Mouse (Mus musculus) liver, embryonic 11.5 days (tissue): ENCODE measurements around the gene Pald1. TPM values are rescaled to one million over a fixed set of nuclear protein-coding genes. Genes with fewer than 3 reads are reported as not detected.

ENCODE experiments used
- ATAC-seq: fragments of 200-750 bp; cut with Nextera tagmentation; replicated peaks from 2 replicates; pipeline ENCODE4 v1.8.0; 2017; ENCODE audit warnings: moderate number of reproducible peaks, mild to moderate bottlenecking, moderate TSS enrichment, moderate library complexity; ENCODE audit not compliant: low FRiP score
- DNase-seq: peaks from one replicate; pipeline ENCODE4 v3.0.0-alpha.2; 2017; ENCODE audit warnings: low spot score
- H3K27ac ChIP-seq: fragments of 300-500 bp; sonication (generic); 2 replicates; pipeline ENCODE4 v1.5.1; 2014; ENCODE audit warnings: mild to moderate bottlenecking, low read depth, low read length, control low read depth
- H3K27me3 ChIP-seq: fragments of 300-500 bp; sonication (generic); replicated peaks from 2 replicates; pipeline ENCODE4 v1.6.1; 2014; ENCODE audit warnings: low read length, mixed read lengths; ENCODE audit not compliant: control insufficient read depth, insufficient read depth
- H3K36me3 ChIP-seq: fragments of 300-500 bp; sonication (generic); 2 replicates; pipeline ENCODE4 v1.6.1; 2014; ENCODE audit warnings: mild to moderate bottlenecking, low read length, moderate library complexity, mixed read lengths; ENCODE audit not compliant: control insufficient read depth, insufficient read depth
- H3K4me1 ChIP-seq: fragments of 300-500 bp; sonication (generic); replicated peaks from 2 replicates; pipeline ENCODE4 v1.6.1; 2014; ENCODE audit warnings: low read length, mixed read lengths; ENCODE audit not compliant: control insufficient read depth, insufficient read depth
- H3K4me2 ChIP-seq: fragments of 300-500 bp; sonication (generic); 2 replicates; pipeline ENCODE4 v1.6.1; 2014; ENCODE audit warnings: mild to moderate bottlenecking, control low read depth, moderate library complexity
- H3K4me3 ChIP-seq: fragments of 300-500 bp; sonication (generic); 2 replicates; pipeline ENCODE4 v1.5.1; 2014; ENCODE audit warnings: low read depth, low read length, control low read depth
- H3K9ac ChIP-seq: fragments of 300-500 bp; sonication (generic); 2 replicates; pipeline ENCODE4 v1.6.1; 2014; ENCODE audit warnings: low read depth, low read length, control low read depth
- H3K9me3 ChIP-seq: fragments of 300-500 bp; sonication (generic); 2 replicates; pipeline ENCODE4 v1.6.1; 2016; ENCODE audit warnings: low read length, inconsistent platforms, mixed read lengths; ENCODE audit not compliant: control insufficient read depth
- WGBS: fragments of 180-500 bp; shearing (Covaris S2); extraction: QIAGEN DNeasy Blood & Tissue Kit; methylation state at CpG from one replicate; pipeline ENCODE4 v1.1.7; 2014; 5-methylcytosine and 5-hydroxymethylcytosine counted together
- polyA plus RNA-seq: library from polyadenylated mRNA; unstranded; fragments of >200 nt; fragmentation: Nextera tagmentation; extraction: Ambion mirVana; gene quantifications from 2 replicates; pipeline ENCODE4 v1.2.1, GENCODE M21; 2014

The Pald1 gene
- polyA plus RNA-seq, 1 experiment from 2014 or later, result 17.0 TPM

GRCm38 (mm10) chr10:61380186-61380585 is 3.1 kb downstream of the Pald1 start:
- peak overlapping the region; percentile 15; the same call in 1 of the 2 replicates for H3K4me3 ChIP-seq
- H3K27ac ChIP-seq, result peak overlapping the region; percentile 38
- peak overlapping the region; percentile 95 for H3K4me2 ChIP-seq
- H3K36me3 ChIP-seq, result no peaks in the 10 kb centered on the region
- H3K27me3 ChIP-seq, result peaks cover 27% of the 10 kb centered on the region
- no peak overlapping the region for H3K9ac ChIP-seq
- 13% methylated on average over 9 of the region's 9 CpGs for WGBS
- no peak for DNase-seq
- peaks cover 44% of the 10 kb centered on the region for H3K4me1 ChIP-seq
- no peak for ATAC-seq
- no peaks in the 10 kb centered on the region for H3K9me3 ChIP-seq

GRCm38 (mm10) chr10:61379340-61380040 is 3.8 kb downstream of the Pald1 start:
- ATAC-seq, result no peak
- peaks cover 49% of the 10 kb centered on the region for H3K4me1 ChIP-seq
- H3K4me3 ChIP-seq, result no peak overlapping the region
- 89% methylated on average over 13 of the region's 13 CpGs for WGBS
- peaks cover 27% of the 10 kb centered on the region for H3K27me3 ChIP-seq
- no peaks in the 10 kb centered on the region for H3K36me3 ChIP-seq
- H3K27ac ChIP-seq, result no peak overlapping the region
- no peak for DNase-seq
- no peak overlapping the region; the same call in 1 of the 2 replicates for H3K4me2 ChIP-seq
- H3K9ac ChIP-seq, result no peak overlapping the region
- H3K9me3 ChIP-seq, result no peaks in the 10 kb centered on the region

GRCm38 (mm10) chr10:61378698-61379097 is 4.6 kb downstream of the Pald1 start:
- Histone ChIP-seq H3K4me3 (no peak overlapping the region), H3K9ac (no peak overlapping the region), H3K27me3 (peaks cover 27% of the 10 kb centered on the region), H3K4me1 (peaks cover 52% of the 10 kb centered on the region), H3K27ac (no peak overlapping the region), H3K9me3 (no peaks in the 10 kb centered on the region), H3K36me3 (no peaks in the 10 kb centered on the region), H3K4me2 (no peak overlapping the region)
- WGBS, result 85% methylated on average over 5 of the region's 5 CpGs
- ATAC-seq (no peak), DNase-seq (no peak)

- Histone ChIP-seq H3K4me3 (no peak overlapping the region), H3K36me3 (no peaks in the 10 kb centered on the region), H3K4me2 (no peak overlapping the region), H3K27me3 (peaks cover 27% of the 10 kb centered on the region), H3K27ac (no peak overlapping the region), H3K9ac (no peak overlapping the region), H3K4me1 (peaks cover 51% of the 10 kb centered on the region), H3K9me3 (no peaks in the 10 kb centered on the region)
- WGBS, result 85% methylated on average over 5 of the region's 5 CpGs
- DNase-seq (no peak), ATAC-seq (no peak)
These were observed 5.3 kb downstream of the Pald1 start for GRCm38 (mm10) chr10:61378050-61378449.

- Histone ChIP-seq H3K4me3 (no peak overlapping the region), H3K9ac (no peak overlapping the region), H3K9me3 (no peaks in the 10 kb centered on the region), H3K4me1 (peaks cover 37% of the 10 kb centered on the region), H3K4me2 (no peak overlapping the region), H3K36me3 (no peaks in the 10 kb centered on the region), H3K27me3 (peaks cover under 1% of the 10 kb centered on the region; the same call in 1 of the 2 replicates), H3K27ac (peak overlapping the region; percentile 56; the same call in 1 of the 2 replicates)
- no peak for DNase-seq
- ATAC-seq, result no peak
- 73% methylated on average over 6 of the region's 6 CpGs for whole genome bisulfite sequencing
These were observed 8.4 kb downstream of the Pald1 start for GRCm38 (mm10) chr10:61374771-61375481.

- Histone ChIP-seq H3K4me3 (no peak overlapping the region), H3K9ac (no peak overlapping the region; the same call in 1 of the 2 replicates), H3K27me3 (no peaks in the 10 kb centered on the region), H3K4me2 (peak overlapping the region; percentile 4), H3K36me3 (no peaks in the 10 kb centered on the region), H3K27ac (no peak overlapping the region), H3K9me3 (no peaks in the 10 kb centered on the region), H3K4me1 (peaks cover 33% of the 10 kb centered on the region)
- ATAC-seq, result peak; percentile 51; the same call in 1 of the 2 replicates
- peak; percentile 51 for DNase-seq
- WGBS, result 22% methylated on average over 4 of the region's 4 CpGs
These were observed 9.3 kb downstream of the Pald1 start for GRCm38 (mm10) chr10:61374076-61374475.

GRCm38 (mm10) chr10:61372585-61372923 is 10.8 kb downstream of the Pald1 start:
- Histone ChIP-seq H3K4me3 (no peak overlapping the region), H3K36me3 (no peaks in the 10 kb centered on the region), H3K27me3 (no peaks in the 10 kb centered on the region), H3K27ac (no peak overlapping the region), H3K4me2 (no peak overlapping the region), H3K9ac (no peak overlapping the region), H3K9me3 (no peaks in the 10 kb centered on the region), H3K4me1 (peaks cover 33% of the 10 kb centered on the region)
- DNase-seq (no peak), ATAC-seq (no peak)
- 61% methylated on average over 4 of the region's 4 CpGs for WGBS

GRCm38 (mm10) chr10:61371884-61372584 is 11.3 kb downstream of the Pald1 start:
- H3K9ac ChIP-seq, result no peak overlapping the region
- 90% methylated on average over 9 of the region's 9 CpGs for whole genome bisulfite sequencing
- H3K4me1 ChIP-seq, result peaks cover 33% of the 10 kb centered on the region
- H3K4me2 ChIP-seq, result no peak overlapping the region
- ATAC-seq (no peak), DNase-seq (no peak)
- H3K36me3 ChIP-seq, result no peaks in the 10 kb centered on the region
- H3K9me3 ChIP-seq, result no peaks in the 10 kb centered on the region
- H3K4me3 ChIP-seq, result no peak overlapping the region
- no peaks in the 10 kb centered on the region for H3K27me3 ChIP-seq
- no peak overlapping the region for H3K27ac ChIP-seq
